Mouse (Mus musculus): ENCODE results near the gene Camta1.

DNA sequence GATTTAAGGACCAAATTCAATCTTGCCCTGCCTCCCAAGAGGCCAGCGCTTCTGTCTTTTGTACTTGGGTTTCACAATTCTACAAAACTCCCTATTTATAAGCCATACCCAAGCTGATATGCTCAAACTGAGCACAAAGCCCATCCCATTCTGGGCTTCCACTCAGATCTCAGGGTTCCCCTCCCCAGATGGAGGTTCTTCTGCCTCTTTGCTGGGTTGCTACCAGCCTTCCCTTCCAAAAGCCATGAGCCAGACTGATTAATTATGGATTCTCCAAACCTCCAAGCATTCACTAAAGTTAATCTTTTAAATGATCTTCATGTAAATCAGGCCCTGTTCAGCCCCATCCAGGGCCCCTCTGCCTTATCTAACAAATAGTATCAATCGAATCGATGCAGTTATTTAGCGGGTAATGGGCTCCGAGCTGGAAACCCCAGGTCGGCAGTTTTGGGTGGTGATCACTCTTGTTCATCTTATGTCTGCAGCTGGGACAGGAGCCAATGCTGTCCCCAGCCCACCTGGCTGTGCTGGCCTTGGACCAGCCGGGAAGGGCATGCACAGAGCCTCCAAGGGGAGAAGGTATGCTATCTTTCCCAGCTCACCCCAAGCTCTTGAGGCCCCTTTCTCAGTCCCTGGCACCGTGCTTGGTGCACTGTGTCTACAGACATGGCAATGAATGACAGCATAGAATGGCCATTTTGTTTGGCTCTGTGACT is 534.5 kb downstream of the Camta1 start:
- no peak for TF ChIP-seq TAL1 (IDR thresholded peaks at IDR 0.05; ENCODE audit: low read length)
- TF ChIP-seq GATA1 (IDR thresholded peaks at IDR 0.05; ENCODE audit: low read length): no peak
